Mouse (Mus musculus) kidney, postnatal 10 days (tissue): ENCODE measurements at regions not wholly inside any gene's neighbourhood (a gene's known extent, or its start where the extent isn't known, plus 50 kb on each side); places are given as distances from the start of the nearest gene placed in this dataset.
"Not testable (repeated sequence)": the region's sequence is repeated elsewhere in the genome, so short reads cannot be mapped to it uniquely, and the experiment has no call there.

Experiments used
- DNase-seq: peaks from one replicate; pipeline ENCODE4 v3.0.0; 2021; ENCODE audit warnings: mixed read lengths

GRCm38 (mm10) chr5:74825517-74826254 is 123.0 kb upstream of the Lnx1 start:
- DNase-seq: no peak

DNA sequence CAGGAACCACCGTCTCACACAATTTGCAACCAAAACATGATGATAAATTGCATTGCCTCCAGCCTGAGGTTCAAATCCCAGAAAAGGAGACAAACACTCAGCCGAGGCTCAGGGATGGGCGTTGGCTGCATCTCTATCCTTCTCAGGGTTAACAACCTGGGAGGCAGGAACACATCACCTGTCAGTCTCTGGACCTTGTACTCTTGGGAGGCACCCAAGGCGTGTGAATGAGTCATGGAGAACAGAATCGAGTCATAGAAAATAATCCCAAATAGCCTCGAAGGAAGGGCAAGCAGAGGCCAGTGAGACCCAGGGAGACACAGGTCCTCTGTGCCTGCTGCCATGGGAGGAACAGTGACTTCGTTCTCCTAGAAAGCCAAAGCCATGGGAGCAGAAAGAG is 121.0 kb upstream of the Lnx1 start:
- DNase-seq: no peak

GRCm38 (mm10) chr5:74821969-74822368 is 119.3 kb upstream of the Lnx1 start:
- no peak for DNase-seq

GRCm38 (mm10) chr5:74816523-74816922 is 113.8 kb upstream of the Lnx1 start:
- peak; percentile 35 for DNase-seq

DNA sequence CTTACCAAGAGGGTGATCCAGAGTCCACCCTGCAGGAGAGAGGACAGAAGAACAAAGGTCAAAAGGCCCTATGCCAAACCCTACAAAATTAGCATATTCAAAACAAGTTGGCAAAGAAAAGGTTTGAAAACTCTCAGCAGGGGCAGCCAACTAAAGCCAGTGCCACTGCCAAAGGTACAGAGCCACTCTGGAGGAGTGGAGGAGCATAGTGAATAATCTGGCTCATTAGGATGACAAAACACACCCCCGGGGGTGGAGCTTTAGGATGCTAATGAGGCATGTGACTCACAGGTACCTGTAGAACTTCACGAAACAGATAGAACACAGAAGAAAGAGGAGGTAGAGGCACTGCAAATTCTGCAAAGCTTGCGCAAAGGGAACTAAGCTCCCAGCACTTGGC is 110.7 kb upstream of the Lnx1 start:
- peak; percentile 51 for DNase-seq

DNA sequence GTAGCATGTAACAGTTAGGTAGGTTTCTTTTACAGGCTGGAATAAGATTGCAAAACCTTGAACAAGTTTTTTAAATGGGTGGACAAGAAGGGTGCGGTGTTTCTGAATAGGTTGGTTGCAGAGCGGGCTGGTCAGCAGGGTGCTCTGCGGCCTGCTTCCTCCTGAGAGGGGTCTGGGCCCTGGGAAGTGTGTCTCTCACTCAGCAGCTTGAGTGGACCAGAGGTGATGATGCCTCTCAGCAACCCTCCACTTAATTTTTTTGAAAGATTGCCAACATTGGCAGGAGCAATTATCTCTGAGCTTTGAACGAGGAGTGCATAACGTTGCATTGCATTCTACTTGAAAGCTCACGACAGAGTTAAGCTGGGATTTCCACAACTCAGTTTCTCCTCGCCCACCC is 108.3 kb upstream of the Lnx1 start:
- DNase-seq: no peak

DNA sequence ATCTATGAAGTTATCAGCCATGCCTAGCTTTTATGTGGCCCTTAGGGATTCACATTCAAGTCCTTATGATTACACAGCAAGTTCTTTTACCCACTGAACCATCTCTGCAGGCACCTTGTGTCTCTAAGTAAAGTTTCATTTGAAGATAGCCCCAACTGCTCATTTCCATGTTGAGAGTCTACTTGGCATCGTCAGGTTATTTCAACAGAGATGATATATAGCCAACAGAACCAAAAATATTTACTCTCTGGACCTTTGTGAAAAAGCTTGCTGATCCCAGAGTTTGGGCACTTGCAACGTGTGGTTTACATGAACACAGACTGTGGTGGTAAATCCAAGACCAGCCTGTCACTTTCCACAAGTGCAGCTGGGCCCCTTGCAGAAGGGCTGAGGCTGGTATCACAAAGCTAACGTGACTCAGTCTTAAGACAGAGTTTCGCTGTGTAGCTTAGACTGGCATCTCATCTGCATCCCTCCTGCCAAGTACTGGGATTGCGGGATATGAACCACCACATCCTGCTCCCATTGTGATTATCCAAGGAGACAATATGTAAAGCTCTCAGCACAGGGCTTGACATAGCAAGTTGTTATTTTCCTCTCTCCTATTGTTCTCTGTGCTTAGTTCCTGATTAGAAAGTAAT is 105.0 kb upstream of the Lnx1 start:
- DNase-seq: no peak

GRCm38 (mm10) chr5:74801946-74802345 is 99.2 kb upstream of the Lnx1 start:
- DNase-seq: no peak

GRCm38 (mm10) chr5:74800351-74800750 is 97.6 kb upstream of the Lnx1 start:
- no peak for DNase-seq

DNA sequence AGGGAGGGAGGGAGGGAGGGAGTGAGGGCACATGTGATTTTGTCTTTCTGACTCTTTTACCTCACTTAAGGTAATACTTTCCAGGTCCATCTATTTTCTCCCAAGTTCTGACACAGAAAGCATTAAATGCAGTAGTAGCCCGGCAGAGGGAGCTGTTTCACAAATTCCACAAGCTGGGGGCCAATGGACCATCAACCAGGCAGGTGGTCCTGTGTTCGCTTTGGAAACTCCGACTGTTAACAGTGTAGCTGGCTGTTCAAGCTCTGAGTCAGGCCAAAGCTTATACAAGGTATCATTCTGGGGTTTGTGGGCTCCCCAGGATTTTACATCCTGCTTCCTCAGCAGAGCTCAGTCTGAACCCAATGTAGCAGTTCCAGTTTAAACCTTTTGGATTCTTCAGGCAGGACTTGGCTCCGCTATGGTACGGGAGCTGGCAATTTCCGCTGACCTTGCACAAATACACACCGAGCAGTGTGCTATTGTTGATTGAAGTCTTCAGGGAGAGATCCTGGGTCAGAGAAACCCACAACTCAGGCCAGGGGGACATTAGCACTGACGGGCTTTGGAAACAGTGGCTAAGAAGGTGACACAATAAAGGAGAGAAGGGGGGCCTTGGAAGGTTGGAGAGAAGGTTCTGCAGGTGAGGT is 93.8 kb upstream of the Lnx1 start:
- DNase-seq: peak; percentile 75

DNA sequence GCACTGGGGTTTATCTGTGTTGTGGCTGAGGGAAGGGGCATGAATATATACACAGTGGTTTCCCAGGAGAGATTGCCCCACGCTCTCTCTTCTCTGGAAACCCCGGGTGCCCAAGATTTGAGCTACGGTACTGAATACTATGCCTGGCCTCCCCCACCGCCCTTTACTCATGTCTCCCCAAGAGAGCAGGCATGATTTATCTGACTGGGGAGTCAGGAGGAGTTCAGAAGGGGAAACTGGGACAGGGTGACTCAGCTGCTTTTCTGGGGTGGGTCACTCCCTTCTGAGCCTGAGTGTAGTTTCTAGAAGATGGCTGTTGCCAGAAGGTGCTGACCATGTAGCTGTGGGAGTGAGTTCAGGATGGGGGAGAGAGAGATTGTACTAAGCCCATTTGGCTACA is 92.0 kb upstream of the Lnx1 start:
- DNase-seq: no peak

DNA sequence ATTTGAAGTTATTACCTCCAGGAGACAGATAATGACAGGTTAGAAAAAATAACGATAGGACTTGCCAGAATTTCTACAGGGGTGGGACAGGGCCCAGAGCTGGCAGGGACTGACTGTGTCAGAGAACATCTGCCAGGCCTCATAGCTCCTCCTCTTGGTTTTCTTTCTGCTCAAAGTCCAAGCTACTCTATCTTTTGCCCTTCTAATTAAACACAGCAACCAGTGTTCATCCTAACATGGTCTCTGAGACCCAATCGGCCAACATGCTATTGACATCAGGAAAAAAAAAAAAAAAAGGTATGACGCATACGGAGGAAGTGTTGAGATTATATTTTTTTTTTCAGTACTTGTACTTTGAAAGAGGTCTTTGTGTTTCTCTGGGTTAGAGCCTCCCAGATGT is 90.7 kb upstream of the Lnx1 start:
- DNase-seq: peak; percentile 32

GRCm38 (mm10) chr5:74792936-74793335 is 90.2 kb upstream of the Lnx1 start:
- DNase-seq: peak; percentile 59

DNA sequence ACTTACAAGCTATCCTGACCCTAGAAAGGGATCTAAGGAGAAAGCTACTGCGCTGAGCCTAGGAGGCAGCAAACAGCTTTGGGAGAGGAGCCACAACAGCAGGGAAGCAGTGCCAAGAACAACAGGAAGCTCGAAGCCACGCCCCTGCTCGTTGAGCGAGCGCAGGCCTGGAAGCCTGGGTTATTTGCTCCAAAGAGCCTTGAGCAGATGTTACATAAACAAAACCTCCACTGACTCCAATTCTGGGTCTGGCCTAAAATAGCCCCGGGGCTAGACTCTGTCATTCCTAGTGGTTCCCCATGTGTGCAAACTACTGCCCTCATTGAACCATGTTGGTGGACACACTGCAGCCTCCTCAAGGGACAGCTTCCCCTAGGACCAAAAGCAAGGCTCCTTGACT is 89.6 kb upstream of the Lnx1 start:
- DNase-seq: peak; percentile 93

DNA sequence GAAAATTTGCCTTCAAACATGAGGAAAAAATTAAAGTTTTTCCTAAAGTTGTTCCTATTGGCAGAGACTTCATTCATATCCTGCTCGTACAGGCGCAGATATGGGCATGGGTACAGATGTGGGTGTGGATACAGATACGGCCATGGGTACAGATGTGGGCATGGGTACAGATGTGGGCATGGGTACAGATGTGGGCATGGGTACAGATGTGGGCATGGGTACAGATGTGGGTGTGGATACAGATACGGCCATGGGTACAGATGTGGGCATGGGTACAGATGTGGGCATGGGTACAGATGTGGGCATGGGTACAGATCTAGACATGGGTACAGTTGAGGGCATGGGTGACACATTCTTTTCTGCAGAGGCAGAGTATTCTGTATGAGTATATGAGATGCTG is 87.8 kb upstream of the Lnx1 start:
- DNase-seq: not testable (repeated sequence)

DNA sequence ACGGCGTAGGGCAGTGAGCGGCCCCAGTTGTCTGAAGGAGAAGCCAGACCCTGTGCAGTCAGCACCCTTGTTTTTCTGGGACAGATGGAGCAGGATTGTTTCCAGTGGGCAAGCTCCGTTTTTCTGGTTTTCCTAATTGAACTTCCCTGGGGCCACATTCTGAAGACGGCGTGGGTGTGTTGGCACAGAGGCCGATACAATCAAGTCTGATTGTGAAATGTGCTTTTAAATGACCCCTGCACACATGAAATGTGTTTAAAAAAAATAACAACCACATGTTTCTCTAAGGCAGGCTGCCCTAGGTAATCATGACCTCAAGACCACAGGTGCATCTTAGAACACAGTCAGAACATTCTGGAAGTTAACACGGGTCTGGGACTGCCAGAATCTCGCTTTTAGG is 81.2 kb upstream of the Lnx1 start:
- no peak for DNase-seq

GRCm38 (mm10) chr5:74778076-74778465 is 75.4 kb upstream of the Lnx1 start:
- DNase-seq: no peak

DNA sequence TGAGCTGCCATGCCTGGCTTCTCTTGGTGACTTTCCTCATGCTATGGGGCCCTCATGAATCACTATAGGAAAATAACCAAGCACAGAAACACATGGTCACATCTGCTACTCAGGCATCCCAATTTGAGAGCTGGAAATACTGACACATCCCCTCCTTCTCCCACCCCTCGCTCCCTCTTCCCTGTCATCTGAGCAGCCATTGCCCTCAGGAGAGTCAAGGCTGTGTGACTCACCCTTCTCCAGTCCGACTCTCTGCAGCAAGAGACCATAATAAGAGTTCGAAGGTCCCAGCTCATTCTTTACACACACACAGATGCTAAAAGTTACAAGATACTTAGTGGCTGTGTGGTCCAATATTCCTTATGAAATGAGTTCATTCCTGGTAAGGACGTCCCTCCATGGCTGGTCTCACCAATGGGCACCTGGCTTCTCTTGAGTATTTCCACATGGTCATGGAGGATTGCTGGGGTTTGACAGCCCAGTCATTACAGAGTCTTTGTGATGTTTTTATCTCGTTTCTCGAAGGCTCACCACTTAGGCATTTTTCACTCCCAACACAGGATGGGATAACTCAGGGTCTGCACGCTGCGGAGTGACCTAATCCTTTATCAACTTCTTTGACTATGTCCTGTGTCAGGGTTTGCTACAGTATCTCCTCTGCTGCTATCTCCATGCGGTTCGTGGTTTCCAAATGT is 74.8 kb upstream of the Lnx1 start:
- DNase-seq: no peak

DNA sequence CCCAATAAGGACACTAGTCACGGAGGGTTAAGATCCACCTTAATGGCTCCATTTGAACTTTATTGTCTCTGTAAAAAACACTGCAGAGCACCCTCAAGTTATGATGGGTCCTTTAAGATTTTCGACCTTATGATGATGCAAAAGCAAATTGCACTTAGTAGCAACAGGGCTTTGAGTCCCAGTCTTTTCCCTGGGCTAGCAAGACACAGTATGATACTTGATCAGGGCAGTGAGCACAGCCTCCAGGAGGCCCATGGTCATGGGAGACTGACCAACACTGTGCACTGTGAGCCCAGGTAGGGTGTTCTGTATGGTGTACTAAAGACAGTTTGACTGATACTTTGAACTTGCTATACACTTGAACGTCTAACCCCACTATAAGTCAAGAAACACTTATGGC is 73.4 kb upstream of the Lnx1 start:
- DNase-seq: no peak

GRCm38 (mm10) chr5:74775596-74775995 is 72.9 kb upstream of the Lnx1 start:
- DNase-seq: no peak

DNA sequence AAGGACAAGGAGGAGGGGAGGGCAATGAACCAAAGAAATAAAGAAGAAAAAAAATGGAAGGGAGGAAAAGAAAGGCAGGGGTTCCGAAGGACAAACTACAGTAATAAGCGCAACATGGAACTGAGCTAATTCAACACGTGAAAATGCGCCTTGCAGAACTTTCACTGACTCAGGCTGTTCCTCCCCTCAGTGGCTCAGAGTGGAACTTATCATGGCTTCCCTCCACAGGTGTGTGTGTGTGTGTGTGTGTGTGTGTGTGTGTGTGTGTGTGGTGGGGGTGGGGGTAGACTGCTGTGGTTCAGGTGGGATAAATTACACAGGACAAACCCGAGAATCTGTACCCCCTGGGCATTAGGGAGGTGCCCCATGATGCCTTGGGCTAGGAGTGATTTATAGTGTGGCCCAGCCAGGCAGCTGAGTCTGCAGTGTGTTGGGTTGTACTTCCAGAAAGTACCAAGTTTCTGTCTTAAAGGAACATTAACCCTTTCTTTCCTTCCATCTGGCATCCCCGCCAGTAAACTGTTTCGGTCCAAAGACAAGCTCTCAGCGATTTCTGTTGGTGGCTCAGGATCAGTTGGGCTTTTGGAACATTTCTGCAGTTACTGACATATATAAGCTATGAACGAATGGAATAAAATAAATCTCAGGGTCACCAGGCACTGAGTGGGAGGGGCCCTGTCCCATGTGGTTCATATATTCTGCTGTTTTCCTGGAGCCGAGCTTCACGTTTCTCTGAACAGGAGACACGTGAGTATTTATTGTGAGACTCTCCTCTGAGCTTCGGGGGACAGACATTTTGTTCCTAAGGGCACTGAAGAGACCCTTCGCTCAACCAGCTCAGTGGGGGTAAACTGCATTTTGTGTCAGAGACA is 71.1 kb upstream of the Lnx1 start:
- DNase-seq: no peak

- DNase-seq: no peak
These were observed 68.4 kb upstream of the Lnx1 start for GRCm38 (mm10) chr5:74771121-74771520.

DNA sequence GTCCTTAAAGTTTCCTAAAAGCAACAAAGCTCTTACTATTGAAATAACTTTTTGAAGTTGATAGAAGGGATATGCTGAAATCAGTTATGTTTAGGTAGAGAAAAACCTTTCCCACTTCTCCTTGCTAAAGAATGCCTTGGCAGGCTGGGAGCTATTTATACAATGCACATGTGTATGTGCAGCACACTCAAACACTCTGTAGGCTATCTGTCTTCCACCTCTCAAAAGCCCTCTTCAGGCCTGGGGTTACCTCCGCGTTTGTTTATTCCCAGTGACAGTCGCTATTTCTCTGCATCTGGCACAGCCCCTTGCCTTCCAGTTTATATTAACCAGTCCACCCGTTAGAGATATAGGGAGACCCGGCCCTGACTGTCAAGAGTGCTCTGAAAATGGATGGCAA is 66.3 kb upstream of the Lnx1 start:
- no peak for DNase-seq
